Mouse (Mus musculus) embryonic facial prominence, embryonic 15.5 days (tissue): ENCODE data around the gene St7l. TPM values are rescaled to one million over a fixed set of nuclear protein-coding genes. Genes with fewer than 3 reads are reported as not detected.

Experiments
- ATAC-seq: fragments of 200-750 bp; cut with Nextera tagmentation; 2 replicates; pipeline ENCODE4 v1.8.0; 2017; ENCODE audit warnings: low read depth, moderate TSS enrichment; ENCODE audit not compliant: insufficient number of reproducible peaks, low FRiP score, low TSS enrichment
- H3K27ac ChIP-seq: fragments of 300-500 bp; sonication (generic); replicated peaks from 2 replicates; pipeline ENCODE4 v1.5.1; 2015; ENCODE audit warnings: mild to moderate bottlenecking, inconsistent platforms
- H3K27me3 ChIP-seq: fragments of 300-500 bp; sonication (generic); 2 replicates; pipeline ENCODE4 v1.6.1; 2015; ENCODE audit warnings: inconsistent platforms
- H3K36me3 ChIP-seq: fragments of 300-500 bp; sonication (generic); 2 replicates; pipeline ENCODE4 v1.6.1; 2015; ENCODE audit warnings: mild to moderate bottlenecking, inconsistent platforms
- H3K4me1 ChIP-seq: fragments of 300-500 bp; sonication (generic); 2 replicates; pipeline ENCODE4 v1.6.1; 2015; ENCODE audit warnings: inconsistent platforms
- H3K4me2 ChIP-seq: fragments of 300-500 bp; sonication (generic); replicated peaks from 2 replicates; pipeline ENCODE4 v1.6.1; 2015; ENCODE audit warnings: mild to moderate bottlenecking, inconsistent platforms
- H3K4me3 ChIP-seq: fragments of 300-500 bp; sonication (generic); replicated peaks from 2 replicates; pipeline ENCODE4 v1.5.1; 2015; ENCODE audit warnings: mild to moderate bottlenecking, inconsistent platforms
- H3K9ac ChIP-seq: fragments of 300-500 bp; sonication (generic); 2 replicates; pipeline ENCODE4 v1.6.1; 2015; ENCODE audit warnings: inconsistent platforms
- H3K9me3 ChIP-seq: fragments of 300-500 bp; sonication (generic); replicated peaks from 2 replicates; pipeline ENCODE4 v1.6.1; 2016; ENCODE audit warnings: inconsistent platforms
- WGBS: fragments of 180-500 bp; shearing (Covaris S2); methylation state at CpG from one replicate; pipeline ENCODE4 v1.1.7; 2015; 5-methylcytosine and 5-hydroxymethylcytosine counted together
- polyA plus RNA-seq: library from polyadenylated mRNA; unstranded; fragments of >200 nt; fragmentation: Nextera tagmentation; extraction: Ambion mirVana; gene quantifications from 2 replicates; pipeline ENCODE4 v1.2.1, GENCODE M21; 2015

The St7l gene
- polyA plus RNA-seq, 1 experiment from 2014 or later = 42.4 TPM

DNA sequence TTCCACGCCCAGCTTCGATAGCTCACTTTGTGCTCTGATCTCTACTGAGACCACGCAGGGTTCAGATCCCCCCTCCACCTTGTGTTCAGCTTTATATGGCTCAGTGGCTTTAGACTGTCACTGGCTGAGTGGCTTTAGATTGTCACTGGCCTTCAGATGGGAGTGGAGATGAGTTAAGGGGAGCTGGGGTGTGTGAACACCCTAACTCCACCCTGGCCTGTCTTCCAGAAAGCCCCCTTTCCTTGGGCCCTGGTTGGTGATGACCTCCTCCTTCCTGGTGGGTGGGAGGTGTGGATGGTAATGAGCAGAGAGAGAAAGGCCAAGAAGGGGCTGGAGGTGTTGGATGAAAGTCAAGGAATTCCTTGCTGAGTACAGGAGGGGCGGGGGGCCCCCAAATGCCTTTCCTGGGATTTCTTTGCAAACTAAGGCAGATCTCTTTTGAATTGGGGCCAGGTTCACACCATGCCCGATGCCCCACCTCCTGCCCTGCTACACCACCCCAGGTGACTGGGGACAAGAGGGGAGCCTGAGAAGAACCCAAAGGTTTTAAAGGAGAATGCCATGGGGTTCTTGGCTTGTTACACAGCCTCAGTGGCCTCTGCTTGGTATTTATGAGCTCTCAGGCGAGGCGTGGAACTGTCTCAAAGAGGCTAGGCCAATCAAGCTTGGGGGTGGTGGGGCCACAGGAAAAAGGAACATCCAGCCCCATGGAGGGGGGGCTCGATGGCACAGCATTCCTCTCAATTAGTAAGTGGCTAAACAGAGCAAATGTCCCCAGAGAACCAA lies 101.5 kb downstream of the St7l start:
- no peak overlapping the region for H3K9ac ChIP-seq
- no peak overlapping the region for H3K27ac ChIP-seq
- H3K36me3 ChIP-seq = no peaks in the 10 kb centered on the region
- H3K4me2 ChIP-seq = no peak overlapping the region
- peaks cover 55% of the 10 kb centered on the region for H3K4me1 ChIP-seq
- no peak overlapping the region for H3K4me3 ChIP-seq
- WGBS = 74% methylated on average over 8 of the region's 8 CpGs
- no peaks in the 10 kb centered on the region for H3K9me3 ChIP-seq
- ATAC-seq = no peak
- peaks cover 21% of the 10 kb centered on the region for H3K27me3 ChIP-seq

DNA sequence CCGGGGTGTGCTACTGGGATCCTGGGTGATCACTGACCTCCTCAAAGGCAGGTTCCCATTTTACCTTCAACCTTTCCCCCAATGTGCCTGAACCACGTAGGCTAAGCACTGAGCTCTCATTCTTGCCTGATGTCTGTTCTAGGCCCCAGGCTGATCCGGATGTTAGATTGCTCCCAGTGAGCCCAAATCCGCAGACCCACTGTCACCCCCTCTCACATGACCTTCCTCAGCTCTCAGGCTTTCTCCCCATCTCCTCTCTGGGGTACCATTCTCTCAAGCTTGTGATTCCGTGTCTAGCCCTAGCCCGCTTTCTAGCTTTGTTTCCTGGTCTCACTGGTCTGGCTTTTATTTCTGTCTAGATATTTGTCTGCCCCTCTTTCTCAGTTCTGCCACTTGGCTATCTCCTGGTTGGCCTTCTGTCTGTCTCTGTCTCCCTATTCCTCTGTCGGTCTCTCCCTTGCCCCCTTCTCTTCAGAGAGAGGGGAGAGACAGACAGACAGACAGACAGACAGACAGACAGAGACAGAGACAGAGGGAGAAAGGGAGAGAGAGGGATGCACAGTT lies 102.3 kb downstream of the St7l start:
- Histone ChIP-seq H3K36me3 (no peaks in the 10 kb centered on the region), H3K27ac (no peak overlapping the region), H3K9ac (no peak overlapping the region), H3K4me2 (no peak overlapping the region), H3K4me3 (no peak overlapping the region), H3K27me3 (peaks cover 15% of the 10 kb centered on the region), H3K9me3 (0 out of 2 replicates have a peak, but pooled peaks cover 3% of the 10 kb centered on the region), H3K4me1 (peaks cover 47% of the 10 kb centered on the region)
- ATAC-seq = no peak
- WGBS = 71% methylated on average over 7 of the region's 7 CpGs

GRCm38 (mm10) chr3:104967548-104968300 lies 103.9 kb downstream of the St7l start:
- Histone ChIP-seq H3K9me3 (0 out of 2 replicates have a peak, but pooled peaks cover 3% of the 10 kb centered on the region), H3K9ac (peak overlapping the region; percentile 53), H3K27ac (peak overlapping the region; percentile 79), H3K36me3 (no peaks in the 10 kb centered on the region), H3K4me2 (peak overlapping the region; percentile 86), H3K27me3 (no peaks in the 10 kb centered on the region), H3K4me1 (peaks cover 31% of the 10 kb centered on the region), H3K4me3 (peak overlapping the region; percentile 63)
- peak; percentile 82 for ATAC-seq
- WGBS = 1% methylated on average over 49 of the region's 49 CpGs

Other genes with a start within 250 kb of the St7l start
- gene Slc16a1, start 225.3 kb upstream of the St7l start, polyA plus RNA-seq = 29.3 and 31.0 TPM in 2 replicates
- gene Ppm1j, start 82.9 kb upstream of the St7l start, polyA plus RNA-seq = 4.7 and 4.8 TPM in 2 replicates
- 0.12 and 0.20 TPM in 2 replicates for gene Fam19a3, start 82.2 kb upstream of the St7l start, polyA plus RNA-seq
- 163 and 174 TPM in 2 replicates for gene Rhoc, start 75.6 kb upstream of the St7l start, polyA plus RNA-seq
- gene Mov10, start 45.4 kb upstream of the St7l start, polyA plus RNA-seq = 44.7 and 47.0 TPM in 2 replicates
- gene Capza1, start 500 bp downstream of the St7l start, polyA plus RNA-seq = 173 and 183 TPM in 2 replicates
- gene Wnt2b, start 97.9 kb downstream of the St7l start, polyA plus RNA-seq = 1.3 and 1.6 TPM in 2 replicates
- gene Cttnbp2nl, start 189.1 kb downstream of the St7l start, polyA plus RNA-seq = 25.9 and 29.9 TPM in 2 replicates
- gene 4930564D02Rik, start 202.8 kb downstream of the St7l start, polyA plus RNA-seq = not detected in 2 replicates